Mouse (Mus musculus) E14TG2a.4 (cell line): ENCODE measurements at regions not wholly inside any gene's neighbourhood (a gene's known extent, or its start where the extent isn't known, plus 50 kb on each side); places are given as distances from the start of the nearest gene placed in this dataset.

Experiments used
- CTCF ChIP-seq: conservative IDR thresholded peaks from 2 replicates; pipeline ENCODE4 v1.5.1; 2014; ENCODE audit warnings: low read length
- NANOG ChIP-seq: IDR thresholded peaks from 2 replicates; pipeline ENCODE4 v1.6.1; 2014; ENCODE audit warnings: borderline replicate concordance, low read length, mixed read lengths
- POU5F1 ChIP-seq: IDR thresholded peaks from 2 replicates; pipeline ENCODE4 v1.6.1; 2014; ENCODE audit warnings: low read length, borderline replicate concordance

DNA sequence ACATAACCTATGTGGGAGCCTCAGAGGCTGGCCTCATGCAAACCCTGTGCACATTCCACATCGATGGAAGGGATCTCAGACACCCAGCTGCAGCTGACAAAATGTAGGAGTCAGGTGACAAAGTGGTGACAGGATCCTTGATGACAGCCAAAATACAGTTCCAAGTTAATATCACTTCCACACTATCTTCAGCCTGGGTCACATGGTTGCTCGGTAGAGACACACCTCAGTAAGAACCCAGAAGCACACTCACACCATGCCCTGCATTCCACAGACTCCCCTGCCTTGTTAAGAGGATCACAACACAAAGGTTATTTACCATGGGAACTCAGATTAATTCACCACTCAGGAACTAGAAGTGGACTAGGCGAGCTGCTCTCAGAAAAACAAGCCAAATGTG, 505.4 kb upstream of the Hsf2 start:
- TF ChIP-seq CTCF (no peak), POU5F1 (no peak), NANOG (no peak)
